Mouse (Mus musculus) spleen, embryonic (tissue): ENCODE measurements at regions not wholly inside any gene's neighbourhood (a gene's known extent, or its start where the extent isn't known, plus 50 kb on each side); places are given as distances from the start of the nearest gene placed in this dataset.

Source experiments
- CTCF ChIA-PET: fragments of 350-600 bp; sonication (Branson Sonifier 250); formaldehyde crosslinking; loops from one replicate; lab custom pipeline; 2022; lab: Charles Lee

DNA sequence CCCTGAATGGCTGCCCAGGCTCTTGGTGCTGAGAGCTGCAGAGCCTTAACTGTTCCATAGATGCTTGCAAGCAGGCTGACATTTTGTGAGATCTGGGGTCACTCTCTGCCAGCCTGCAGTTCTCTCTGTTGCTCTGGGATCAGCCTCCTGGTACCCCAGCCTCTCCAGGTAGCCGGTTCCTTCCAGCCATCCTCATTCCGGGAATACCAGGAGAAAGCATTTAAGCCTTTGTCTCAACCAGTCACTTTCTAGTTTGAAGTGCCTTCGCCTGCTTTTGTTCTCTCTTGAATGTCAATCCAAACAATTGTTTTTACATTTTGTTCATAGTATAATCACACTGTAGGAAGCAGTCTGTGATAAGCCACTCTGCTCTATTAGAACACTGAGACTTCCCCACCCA lies 281.0 kb upstream of the Rtl1 start:
- CTCF ChIA-PET: no interaction called here

DNA sequence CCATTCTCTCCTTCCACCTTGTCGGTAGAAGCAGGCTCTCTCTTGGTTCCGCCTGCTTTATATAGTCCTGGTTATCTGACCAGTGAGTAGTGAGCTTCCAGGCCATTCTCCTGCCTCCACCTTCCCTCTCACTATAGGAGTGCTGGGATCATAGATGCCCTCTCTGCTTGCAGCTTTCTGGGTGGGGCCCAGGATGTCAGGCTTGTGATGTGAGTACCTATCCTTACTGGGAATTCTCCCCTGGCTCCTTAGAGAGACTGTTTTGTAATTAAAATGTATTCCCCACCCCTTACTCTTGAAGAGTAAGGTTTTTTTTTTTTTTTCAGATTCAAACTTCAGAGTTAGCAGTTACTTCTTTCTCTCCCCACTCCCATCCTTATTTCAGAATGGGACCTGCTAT lies 291.1 kb upstream of the Rtl1 start:
- CTCF ChIA-PET: no interaction called here

DNA sequence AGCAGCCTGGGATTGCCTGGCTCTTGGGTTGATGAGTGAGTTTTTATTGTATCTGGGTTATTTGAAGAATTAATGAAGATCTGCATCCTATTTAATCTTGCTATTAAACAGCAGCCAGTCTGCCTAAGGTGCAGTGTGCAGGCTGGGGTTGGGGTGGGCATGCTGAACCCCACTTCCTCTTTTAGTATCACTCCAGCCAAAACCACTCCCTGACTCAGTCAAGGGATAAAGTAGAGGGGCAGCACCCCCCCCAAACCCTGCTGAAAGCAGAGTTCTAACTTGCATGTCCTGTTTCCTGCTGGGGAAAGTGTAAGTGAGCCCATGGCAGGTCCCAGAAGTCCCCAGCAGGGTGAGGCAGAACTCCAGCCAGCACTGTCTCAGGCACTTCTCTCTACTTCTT lies 292.7 kb upstream of the Rtl1 start:
- CTCF ChIA-PET: no interaction called here

DNA sequence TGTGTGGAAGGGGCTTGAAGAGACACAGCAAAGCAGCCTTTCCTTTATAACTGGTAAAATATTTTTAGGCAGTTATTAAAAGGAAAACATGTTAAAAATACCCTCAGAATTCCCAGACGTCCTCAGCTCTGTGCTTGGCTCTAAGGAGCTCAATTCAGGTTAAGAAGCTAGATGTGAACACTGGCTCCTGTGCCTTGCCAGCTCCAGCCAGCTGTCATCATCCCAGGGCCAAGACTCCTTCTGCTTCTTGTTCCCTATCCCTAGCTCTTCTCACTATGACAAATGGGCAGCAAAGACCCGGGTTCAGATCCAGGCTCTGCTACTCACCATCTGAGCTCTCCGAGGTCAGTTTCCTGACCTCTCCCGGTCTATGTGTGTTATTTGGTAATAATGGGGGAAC lies 293.5 kb upstream of the Rtl1 start:
- CTCF ChIA-PET: no interaction called here

DNA sequence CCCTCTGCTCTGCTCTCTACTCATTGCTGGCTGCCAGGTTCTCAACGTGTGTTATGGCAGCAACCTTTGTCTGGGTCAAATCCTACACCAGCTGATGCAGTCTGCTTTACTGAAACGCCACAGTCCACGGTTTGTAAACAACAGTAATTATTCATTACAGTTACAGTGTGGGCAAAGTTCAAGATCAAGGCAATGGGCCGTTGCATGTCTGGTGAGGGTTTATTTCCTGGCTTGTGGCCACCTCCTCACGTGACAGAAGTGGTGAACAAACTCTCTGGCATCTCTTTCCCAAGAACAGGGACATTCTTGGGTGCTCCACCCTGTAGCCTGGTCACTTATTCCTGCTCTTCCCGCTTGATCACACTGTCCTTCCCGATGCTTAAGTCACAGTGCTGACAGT lies 295.3 kb upstream of the Rtl1 start:
- CTCF ChIA-PET: no interaction called here

DNA sequence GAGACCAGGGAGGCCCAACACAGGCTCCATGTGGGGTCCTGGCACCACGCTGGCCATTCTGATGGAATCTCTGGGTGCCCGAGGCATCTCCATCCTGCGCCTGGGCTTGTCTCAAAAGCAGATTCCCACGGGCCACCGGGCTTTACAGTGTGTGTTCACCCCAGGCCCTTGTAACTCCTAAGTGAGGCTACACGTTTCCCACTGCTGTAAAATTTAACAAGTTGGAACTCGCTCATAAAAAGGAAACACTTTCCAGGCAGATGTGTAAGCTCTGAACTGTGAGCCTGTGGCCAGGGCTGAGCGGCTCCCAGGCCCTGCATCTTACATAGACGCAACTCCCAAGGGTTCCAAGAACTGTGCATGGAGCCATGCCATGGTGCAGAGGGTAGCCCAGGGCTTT lies 296.3 kb upstream of the Rtl1 start:
- CTCF ChIA-PET: no interaction called here

DNA sequence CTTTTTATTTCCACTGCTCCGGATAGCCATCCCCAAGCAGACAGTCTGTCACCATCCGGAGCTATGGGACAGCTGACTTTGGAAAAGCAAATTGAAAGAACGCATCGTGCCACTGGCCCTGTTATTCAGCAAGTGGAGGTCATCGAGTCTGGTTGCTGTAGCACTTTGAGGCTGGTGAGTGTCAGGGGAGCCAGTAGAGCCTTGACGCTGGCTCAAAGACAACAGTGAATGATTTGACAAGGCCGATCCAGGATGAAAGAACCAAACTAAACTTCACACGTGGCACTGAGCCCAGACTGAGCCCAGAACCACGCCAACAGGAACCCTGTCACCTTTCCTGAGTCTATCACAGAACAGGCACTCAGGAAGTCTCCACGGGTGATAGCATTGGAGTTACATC lies 296.8 kb upstream of the Rtl1 start:
- CTCF ChIA-PET: no interaction called here

DNA sequence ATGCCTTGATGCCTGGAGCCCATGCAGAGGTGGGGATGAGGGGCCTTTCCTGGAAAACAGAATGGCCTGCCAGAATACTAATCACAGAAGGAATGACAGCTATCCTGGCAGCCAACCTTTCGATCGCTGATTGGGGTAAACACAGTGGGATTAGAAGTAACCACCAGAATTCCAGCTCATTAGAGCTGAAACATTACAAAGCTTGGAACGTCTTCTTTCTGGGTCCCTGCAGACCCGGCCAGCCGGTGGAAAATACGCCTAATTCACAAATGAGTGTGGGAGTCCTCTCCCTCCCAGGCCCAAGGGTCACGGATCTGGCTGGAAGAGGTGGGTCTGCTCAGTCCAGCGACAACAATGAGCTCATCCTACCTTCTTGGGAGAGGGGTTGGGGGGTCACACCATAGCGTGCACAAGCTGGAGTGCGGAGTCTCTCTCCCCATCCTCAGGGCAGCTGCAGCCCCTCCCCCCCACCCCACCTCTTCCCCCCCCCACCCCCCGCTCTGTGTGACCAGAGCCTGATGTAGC lies 297.8 kb upstream of the Rtl1 start:
- CTCF ChIA-PET: no interaction called here

DNA sequence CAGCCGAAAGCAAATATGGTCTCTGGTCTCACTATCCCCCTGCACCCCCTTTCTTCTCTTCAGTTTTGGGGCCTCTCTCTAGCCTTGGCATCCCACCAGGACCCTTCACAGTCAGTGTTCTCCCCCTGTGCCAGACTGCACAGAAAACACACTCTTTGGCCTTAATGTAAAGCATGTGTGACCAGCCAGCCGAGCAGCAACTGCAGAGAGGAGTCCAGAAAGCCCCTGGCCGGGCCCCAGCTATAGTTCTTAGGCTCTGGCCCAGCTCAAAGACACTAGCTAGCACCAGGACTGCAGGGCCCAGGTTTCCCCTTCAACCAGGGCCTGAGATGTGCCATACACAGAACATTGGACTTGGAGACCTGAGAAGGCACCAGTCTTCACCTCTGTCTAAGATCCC lies 299.3 kb upstream of the Rtl1 start:
- CTCF ChIA-PET: no interaction called here

DNA sequence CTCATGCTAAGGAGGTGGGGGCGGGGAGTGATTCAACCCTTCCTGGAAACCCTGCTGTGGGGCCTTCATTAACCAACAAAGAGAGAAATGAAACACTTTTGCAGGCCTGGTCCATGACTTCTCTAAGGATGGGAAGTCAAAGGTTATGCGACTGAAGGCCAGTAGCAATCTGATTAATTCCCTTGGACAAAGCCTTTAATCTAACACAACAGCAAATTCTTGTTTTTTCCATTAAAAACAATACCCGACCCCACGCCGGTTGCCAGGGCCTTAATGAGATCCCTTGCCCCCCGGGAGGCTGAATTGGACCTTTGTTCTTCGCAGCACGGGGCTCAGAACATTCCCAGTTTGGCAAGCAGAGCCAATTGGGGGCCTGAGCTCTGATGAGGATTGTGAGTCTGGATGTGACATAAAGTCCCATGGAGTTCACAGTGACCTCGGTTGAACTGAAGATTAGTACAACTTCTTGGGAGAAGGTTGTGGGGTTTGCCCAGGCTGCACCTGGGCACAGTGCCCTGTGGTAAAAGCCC lies 310.9 kb upstream of the Rtl1 start:
- CTCF ChIA-PET: no interaction called here

DNA sequence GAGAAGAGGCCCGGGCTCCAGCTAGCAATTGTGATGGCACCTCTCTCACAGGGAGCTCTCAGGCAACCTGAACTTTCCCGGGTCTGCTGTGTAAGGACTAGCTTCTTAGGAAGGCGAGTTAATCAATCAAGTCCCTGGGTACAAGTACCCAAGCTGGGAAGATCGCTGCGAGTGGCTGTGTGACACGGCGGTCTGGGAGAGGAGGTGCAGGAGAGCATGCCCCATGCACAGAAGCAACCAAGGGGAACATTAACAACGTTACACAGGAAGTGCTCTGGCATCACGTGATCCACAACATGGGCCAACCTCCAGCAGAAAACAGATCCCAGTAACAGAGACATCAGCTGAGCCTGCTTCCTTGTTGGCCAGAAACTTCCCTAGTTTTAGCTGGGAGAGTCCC lies 311.4 kb upstream of the Rtl1 start:
- CTCF ChIA-PET: no interaction called here

DNA sequence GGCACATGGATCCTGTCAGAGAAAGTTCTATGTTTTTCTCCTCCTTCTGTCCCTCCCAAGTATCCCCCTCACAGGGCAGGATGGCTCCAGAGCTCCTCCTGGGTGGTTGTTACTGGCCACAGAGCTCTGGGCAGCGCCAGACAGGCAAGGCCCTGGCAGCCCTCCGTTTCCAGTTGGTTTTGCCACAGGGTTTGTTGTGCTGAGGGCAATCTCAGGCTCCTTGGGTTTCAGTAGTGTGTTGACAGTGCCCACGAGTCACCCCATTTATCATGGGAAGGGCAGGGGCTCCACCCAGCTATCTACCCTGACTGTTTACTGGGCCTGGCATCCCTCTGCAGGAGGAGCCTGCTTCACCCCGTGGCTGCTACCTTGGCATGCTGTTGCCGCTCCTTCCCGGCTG lies 317.6 kb upstream of the Rtl1 start:
- CTCF ChIA-PET: no interaction called here

DNA sequence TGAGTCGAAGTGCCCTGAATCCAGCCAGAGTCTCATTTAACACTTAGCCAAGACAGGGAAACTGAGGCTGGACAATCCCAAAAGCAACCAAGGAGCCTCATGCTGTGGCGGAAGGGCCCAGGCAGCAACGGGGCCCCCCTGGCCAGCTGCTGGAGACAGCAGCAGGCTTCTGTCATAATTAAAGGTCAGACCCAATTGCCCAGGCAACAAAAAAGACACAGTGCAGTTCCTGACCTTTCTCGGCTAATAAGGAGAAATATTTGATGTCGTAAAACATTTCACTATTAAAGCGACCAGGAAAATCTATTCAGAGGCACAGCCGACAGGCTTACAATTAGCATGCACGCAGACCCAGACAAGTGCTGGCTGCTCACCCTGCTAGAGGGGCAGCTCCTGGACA lies 318.8 kb upstream of the Rtl1 start:
- CTCF ChIA-PET: no interaction called here

DNA sequence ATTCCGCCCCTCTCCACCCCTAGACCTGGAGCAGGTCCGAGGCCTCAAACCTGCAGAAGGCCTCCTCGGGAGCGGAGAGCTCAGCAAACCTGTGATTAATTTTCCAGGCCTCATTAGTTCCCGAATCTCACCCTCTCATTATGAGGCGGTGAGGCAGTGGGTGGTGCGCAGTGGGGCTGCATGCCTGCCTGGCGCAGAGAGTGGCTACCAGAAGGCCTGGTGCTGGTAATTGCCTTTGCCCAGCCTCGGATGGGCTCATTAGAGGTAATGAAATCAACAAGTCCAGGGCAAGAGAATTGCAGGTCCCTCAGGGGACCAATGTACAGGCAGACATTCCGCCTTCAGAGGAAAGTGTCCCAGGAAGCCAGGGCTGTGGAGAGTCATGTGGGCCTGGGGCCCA lies 322.0 kb upstream of the Rtl1 start:
- CTCF ChIA-PET: no interaction called here

DNA sequence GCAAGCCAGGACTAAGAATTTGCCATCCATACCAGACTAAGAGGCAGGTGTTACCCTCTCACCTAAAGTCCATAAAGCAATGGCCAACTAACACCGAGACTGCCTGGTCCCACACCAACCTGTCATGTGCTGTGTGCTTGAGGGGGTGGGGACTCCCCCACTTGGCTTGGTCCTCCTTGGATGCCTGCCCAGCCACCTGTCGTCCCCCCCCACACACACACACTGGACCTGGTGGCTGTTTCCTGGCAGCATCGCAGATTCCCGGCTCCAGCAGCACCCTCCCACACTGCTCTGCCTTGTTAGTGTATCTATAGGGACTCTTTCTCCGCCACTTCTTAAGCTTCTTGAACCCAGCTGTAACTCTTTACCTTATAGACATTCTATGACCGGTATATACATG lies 325.7 kb upstream of the Rtl1 start:
- CTCF ChIA-PET: no interaction called here

DNA sequence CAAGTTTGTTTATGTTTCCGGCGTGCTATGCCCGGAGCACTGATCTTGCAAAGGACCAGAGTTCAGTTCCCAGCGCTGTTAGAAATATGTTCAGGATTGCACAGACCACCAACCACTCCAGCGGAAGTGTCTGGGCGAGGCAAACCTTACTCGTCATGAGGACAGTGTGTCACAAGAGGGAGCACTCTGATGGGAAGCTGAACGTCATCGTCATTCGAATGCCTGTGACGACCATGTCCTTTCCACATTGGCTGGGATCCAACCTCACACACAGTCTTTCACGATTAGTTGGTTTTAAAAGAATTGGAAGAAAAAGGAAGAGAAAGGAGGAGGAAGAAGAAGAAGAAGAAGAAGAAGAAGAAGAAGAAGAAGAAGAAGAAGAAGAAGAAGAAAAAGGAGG lies 326.5 kb upstream of the Rtl1 start:
- CTCF ChIA-PET: no interaction called here

DNA sequence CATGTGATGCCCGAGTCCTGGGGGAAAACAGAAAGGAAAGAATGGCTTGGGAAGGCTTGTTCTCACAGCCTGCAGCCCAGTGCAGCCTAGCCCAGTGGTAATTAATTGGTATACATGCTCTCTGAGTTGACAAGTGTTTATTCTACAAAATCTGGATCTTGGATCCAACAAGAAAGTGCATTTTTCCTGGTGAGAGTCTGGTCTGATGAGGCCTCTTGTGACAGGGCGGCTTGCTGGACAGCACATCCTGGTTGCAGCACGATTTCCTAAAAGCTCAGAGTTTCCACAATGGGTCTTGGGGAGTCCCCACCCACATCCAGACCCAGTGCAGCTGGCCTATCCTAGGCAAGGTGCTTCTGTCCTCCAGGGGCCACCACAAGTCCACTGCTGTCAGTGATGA lies 332.7 kb upstream of the Dio3 start:
- CTCF ChIA-PET: no interaction called here

DNA sequence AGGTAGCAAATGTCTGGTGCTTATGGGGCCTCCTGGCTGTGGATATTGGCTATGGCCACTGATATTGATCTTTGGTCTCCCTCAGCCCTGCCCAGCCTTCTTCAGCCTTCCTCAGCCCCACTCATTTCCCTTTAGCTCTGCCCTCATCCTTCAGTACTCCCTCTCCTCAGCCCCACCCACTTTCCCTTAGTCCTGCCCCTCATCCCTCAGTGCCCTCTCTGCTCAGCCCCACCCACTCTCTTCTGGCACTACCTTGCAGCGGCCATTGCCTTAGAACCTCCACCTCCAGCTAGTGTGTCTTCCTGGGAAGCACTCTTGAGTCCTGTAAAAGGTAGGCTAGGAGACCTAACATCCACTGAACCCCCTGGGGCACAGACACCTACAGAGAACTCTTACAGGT lies 331.9 kb upstream of the Dio3 start:
- CTCF ChIA-PET: no interaction called here

DNA sequence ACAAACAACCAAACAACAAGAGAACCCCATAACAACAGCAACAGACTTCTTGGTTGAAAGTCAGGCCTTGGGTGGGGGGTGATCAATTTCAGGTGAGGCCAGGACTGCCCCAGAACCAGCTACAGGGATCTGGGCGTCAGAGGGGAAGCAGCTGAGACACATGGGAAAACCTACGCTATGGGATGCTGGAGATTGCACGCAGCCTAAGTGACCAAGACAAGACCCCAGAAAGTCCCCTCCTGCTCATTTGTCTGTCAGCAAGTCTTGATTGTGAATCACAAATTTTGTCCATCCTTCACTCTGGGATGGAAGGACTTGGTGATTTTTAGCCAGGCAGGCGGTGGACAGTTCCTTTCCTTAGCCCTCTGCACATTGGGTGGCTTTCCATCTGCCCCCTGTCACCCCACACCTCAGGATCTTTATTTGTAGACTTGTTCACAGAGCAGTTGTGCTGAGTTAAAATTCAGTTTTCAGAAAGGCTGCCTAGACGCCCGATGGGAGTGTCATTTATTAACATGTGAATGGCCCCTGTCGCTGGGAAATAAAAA lies 330.9 kb upstream of the Dio3 start:
- CTCF ChIA-PET: no interaction called here

DNA sequence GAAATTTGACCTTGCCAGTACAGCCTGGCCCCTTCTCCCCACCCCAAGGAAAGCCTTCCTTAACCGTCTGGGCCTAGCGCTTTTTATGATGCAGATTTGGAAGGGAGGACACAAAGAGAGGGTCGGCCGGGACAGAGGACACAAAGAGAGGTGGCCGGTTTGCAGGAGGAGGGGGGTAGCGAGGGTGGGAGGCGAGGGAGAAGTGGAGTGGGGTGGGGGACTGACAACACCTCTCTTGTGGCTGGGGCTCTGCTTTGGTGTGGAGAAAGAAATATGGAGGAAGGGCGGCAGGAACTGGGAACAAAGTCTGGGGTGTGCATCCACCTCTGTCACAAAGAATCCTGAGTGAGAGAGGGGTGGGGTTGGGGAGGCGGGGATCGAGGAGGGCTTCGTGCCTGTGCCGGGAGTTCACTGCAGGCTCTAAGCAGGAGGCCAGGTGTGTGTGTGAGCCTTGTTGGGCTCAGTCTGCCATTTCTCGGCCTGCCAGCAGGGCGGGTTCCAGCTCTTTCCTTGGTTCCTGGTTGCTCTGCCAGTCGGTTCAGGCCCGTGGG lies 330.4 kb upstream of the Dio3 start:
- CTCF ChIA-PET: no interaction called here

DNA sequence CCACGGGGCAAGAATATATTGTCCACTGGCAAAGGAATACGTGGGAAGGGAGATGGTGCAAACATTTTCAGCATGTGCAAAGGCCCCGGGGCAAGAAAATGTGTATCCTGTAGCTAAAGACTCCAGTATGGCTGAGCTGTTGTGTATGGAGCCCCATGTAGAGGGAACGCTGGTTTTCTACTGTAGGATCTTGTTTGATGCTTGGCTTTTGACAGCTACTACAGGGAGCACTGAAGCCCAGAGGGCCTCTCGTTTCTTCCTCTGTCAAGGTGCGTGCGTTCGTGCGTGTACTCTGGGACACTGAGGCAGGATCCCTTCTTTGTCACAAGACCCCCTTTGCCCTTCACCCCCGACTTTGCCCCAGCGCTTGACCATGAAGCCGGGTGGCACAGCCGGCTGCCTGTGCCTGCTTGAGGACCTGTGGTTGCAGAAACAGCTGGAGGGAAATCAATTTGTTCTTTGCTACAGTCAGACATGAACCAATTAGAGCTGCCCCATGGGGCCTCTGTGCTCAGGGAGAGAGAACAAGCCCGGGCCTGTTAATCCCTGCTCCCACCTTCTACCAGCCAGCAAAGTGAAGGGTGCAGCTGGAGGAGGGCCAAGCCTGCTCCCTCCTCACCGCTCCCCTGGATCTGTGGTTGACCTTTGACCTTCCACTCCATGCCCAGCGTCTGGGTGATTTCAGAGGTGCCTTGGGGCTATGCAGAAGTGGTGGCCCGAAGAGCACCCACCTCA lies 329.5 kb upstream of the Dio3 start:
- CTCF ChIA-PET: no interaction called here

DNA sequence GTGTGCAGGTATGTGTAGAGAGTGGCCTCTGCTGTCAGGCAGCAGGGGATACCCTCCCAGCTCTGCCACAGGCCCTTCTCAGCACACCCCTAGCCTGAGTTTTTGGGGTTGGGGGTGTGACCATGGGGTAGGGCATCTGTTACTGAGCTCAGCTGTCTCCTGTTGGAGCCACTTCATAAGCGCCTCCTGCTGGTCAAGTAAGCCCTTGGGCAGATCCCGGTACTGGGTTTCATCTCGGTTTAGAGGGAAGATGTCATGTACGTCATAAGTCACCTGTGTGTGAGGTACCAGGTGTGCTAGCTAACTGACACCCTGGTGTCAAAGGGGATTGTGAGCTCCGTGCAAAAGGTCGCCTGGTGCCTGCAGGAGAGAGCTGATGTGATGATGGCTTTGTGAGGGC lies 328.2 kb upstream of the Dio3 start:
- CTCF ChIA-PET: no interaction called here

DNA sequence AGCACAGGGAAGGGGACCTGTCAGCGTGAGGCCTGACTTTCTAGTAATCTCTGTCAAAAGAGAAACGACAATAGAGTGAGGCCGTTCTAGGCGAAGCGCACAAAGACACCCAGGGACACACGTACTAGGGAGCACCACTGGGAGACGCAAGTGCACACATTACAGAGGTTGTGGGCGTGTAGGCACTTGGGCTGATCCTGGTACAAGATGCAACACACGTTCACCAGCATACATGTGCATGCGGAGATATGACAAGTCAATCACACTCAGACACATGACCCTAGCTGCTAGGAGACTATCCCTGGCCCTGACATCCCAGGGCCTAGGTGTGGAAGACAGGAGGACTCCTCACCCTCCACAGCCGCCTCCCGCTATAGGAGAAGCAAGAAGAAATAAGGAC lies 327.4 kb upstream of the Dio3 start:
- CTCF ChIA-PET: no interaction called here
